In the genomic region with DNA sequence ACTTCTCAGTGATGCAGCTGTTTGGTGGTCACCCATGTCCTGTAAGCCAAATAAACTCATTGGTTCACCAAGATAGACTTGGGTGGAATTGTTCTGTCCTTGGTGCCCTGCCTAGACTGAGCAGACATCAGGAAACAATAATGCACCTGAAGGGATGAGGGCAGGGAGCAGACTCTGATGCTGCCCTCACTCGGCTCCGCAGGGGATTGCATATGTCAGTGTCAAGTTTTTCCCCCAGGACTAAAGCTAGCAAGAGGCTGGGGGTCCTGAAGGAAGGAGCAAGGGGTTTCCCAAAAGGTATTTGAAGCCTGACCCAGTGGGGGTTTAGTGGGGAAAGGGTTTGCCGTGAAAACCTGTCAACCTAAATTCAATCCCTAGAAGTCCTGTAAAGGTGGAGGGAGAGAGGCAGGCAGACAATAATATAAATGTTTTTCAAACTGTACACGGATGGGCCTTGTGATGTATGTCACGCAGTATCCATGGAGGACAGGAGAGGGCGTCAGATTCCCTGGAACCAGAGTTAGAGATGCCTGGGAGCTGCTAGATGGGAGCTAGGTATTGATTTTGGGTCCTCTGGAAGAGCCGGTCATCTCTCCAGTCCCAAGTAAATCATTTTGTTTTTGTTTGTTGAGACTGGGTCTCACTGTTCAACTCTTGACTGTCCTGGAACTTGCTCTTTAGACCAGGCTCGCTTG, we compare ENCODE assay signal across 15 mouse cellular contexts. TPM values are rescaled to one million over a fixed set of nuclear protein-coding genes. Genes with fewer than 3 reads are reported as not detected.
DNase-seq lines count a peak whose midpoint lies in the region; ATAC-seq and TF ChIP-seq lines count a peak whose summit lies in the region.
"Had no signal": no experiment of that assay in that cellular context is flagged by ENCODE, and none has a peak within 500 bp of the region (broad histone marks: within the 10 kb centered on the region; RNA-seq: fewer than 3 reads in every experiment).

No protein-coding gene starts in this region.

- no peaks in the 10 kb centered on the region for H3K4me1 ChIP-seq in kidney, postnatal 0 days (replicated peaks; ENCODE audit: insufficient read depth, low read length)
- H3K4me1 ChIP-seq in kidney, embryonic 16.5 days (ENCODE audit: insufficient read depth, low read length), result no peaks in the 10 kb centered on the region; the same call in 1 of the 2 replicates
- no peaks in the 10 kb centered on the region for H3K4me1 ChIP-seq in hindbrain, embryonic 11.5 days (replicated peaks; ENCODE audit: control insufficient read depth, insufficient read depth, low read length)
- H3K4me1 ChIP-seq: heart, embryonic 10.5 days; hindbrain, embryonic 10.5 days; kidney, embryonic 15.5 days had no signal

- no peaks in the 10 kb centered on the region for H3K9me3 ChIP-seq in kidney, postnatal 0 days (replicated peaks; ENCODE audit: low read length)
- peaks cover 4% of the 10 kb centered on the region; the same call in 1 of the 2 replicates for H3K9me3 ChIP-seq in kidney, embryonic 16.5 days (ENCODE audit: low read length)
- H3K9me3 ChIP-seq in hindbrain, embryonic 11.5 days (ENCODE audit: control insufficient read depth, low read length), result no peaks in the 10 kb centered on the region
- H3K9me3 ChIP-seq: kidney, embryonic 15.5 days had no signal

- no peak overlapping the region for H3K27ac ChIP-seq in kidney, postnatal 0 days
- H3K27ac ChIP-seq in kidney, embryonic 16.5 days (ENCODE audit: low read length), result no peak overlapping the region
- H3K27ac ChIP-seq in hindbrain, embryonic 11.5 days (ENCODE audit: low read depth, low read length), result no peak overlapping the region
- H3K27ac ChIP-seq: heart, embryonic 10.5 days; hindbrain, embryonic 10.5 days; kidney, embryonic 15.5 days; macrophage had no signal

- ATAC-seq in CD4-positive, CD25-positive, alpha-beta regulatory T cell, adult 4 months, result no peak
- no peak for ATAC-seq in kidney, postnatal 0 days (replicated peaks; ENCODE audit: low FRiP score, low read depth)
- ATAC-seq in kidney, embryonic 16.5 days (ENCODE audit: low FRiP score, low TSS enrichment), result no peak
- ATAC-seq in hindbrain, embryonic 11.5 days (ENCODE audit: low FRiP score), result no peak

- 0 out of 2 replicates have a peak, but pooled peaks cover 3% of the 10 kb centered on the region for H3K36me3 ChIP-seq in kidney, postnatal 0 days (ENCODE audit: insufficient read depth, low read length)
- H3K36me3 ChIP-seq in kidney, embryonic 16.5 days (ENCODE audit: insufficient read depth, low read length), result peaks cover 15% of the 10 kb centered on the region
- H3K36me3 ChIP-seq in hindbrain, embryonic 11.5 days (ENCODE audit: control insufficient read depth, insufficient read depth, low read length), result 0 out of 2 replicates have a peak, but pooled peaks cover 4% of the 10 kb centered on the region

- H3K27me3 ChIP-seq in kidney, postnatal 0 days (ENCODE audit: insufficient read depth, low read length), result no peaks in the 10 kb centered on the region
- no peaks in the 10 kb centered on the region for H3K27me3 ChIP-seq in kidney, embryonic 16.5 days (ENCODE audit: insufficient read depth, low read length)
- H3K27me3 ChIP-seq in hindbrain, embryonic 11.5 days (ENCODE audit: control insufficient read depth, insufficient read depth, low read length), result no peaks in the 10 kb centered on the region
- H3K27me3 ChIP-seq: kidney, embryonic 15.5 days had no signal

- 0 out of 2 replicates have a peak, but pooled peaks have one; percentile 21 for TF ChIP-seq CTCF in kidney, postnatal 0 days (IDR thresholded peaks at IDR 0.05; ENCODE audit: low read depth)
- TF ChIP-seq CTCF in brain, embryonic 14.5 days (IDR thresholded peaks at IDR 0.05; ENCODE audit: borderline replicate concordance, extremely low read depth, insufficient read depth, insufficient read length), result peak; percentile 4; the same call in 1 of the 2 replicates

- no peak for TF ChIP-seq POLR2A in brain, embryonic 14.5 days (IDR thresholded peaks at IDR 0.05; ENCODE audit: borderline replicate concordance, extremely low read depth, insufficient read depth, insufficient read length, poor library complexity, severe bottlenecking)

- peak; percentile 39 for DNase-seq in CD4-positive, CD25-positive, alpha-beta regulatory T cell, adult 2 months (ENCODE audit: low read depth, low spot score)
- DNase-seq in kidney, postnatal 0 days (ENCODE audit: low spot score), result no peak
- DNase-seq in 416B (ENCODE audit: low read depth), result peak; percentile 52
- DNase-seq in brain, embryonic 14.5 days (ENCODE audit: low read depth), result no peak
- DNase-seq in spleen, adult 18-20 months, result no peak
- DNase-seq in hindbrain, embryonic 11.5 days (ENCODE audit: low spot score), result no peak
- DNase-seq: adrenal gland, postnatal 36 days; cerebellum, adult 11 months; right cerebral cortex, postnatal 14 days had no signal

- WGBS in kidney, postnatal 0 days, result 50% methylated on average over 8 of the region's 8 CpGs
- 52% methylated on average over 8 of the region's 8 CpGs for WGBS in kidney, embryonic 16.5 days
- 45% methylated on average over 8 of the region's 8 CpGs for WGBS in hindbrain, embryonic 11.5 days

- no peak overlapping the region for H3K9ac ChIP-seq in kidney, postnatal 0 days (ENCODE audit: low read depth, low read length)
- H3K9ac ChIP-seq in kidney, embryonic 16.5 days (replicated peaks; ENCODE audit: low read length), result no peak overlapping the region
- no peak overlapping the region for H3K9ac ChIP-seq in hindbrain, embryonic 11.5 days (ENCODE audit: low read depth, low read length)
- H3K9ac ChIP-seq: kidney, embryonic 15.5 days had no signal

- no peak overlapping the region for H3K4me3 ChIP-seq in kidney, postnatal 0 days (replicated peaks; ENCODE audit: low read depth, low read length)
- H3K4me3 ChIP-seq in kidney, embryonic 16.5 days (ENCODE audit: low read length), result no peak overlapping the region
- no peak overlapping the region for H3K4me3 ChIP-seq in hindbrain, embryonic 11.5 days (ENCODE audit: low read depth, low read length)
- H3K4me3 ChIP-seq: heart, embryonic 10.5 days; hindbrain, embryonic 10.5 days; kidney, embryonic 15.5 days had no signal

- no peak overlapping the region for H3K4me2 ChIP-seq in kidney, postnatal 0 days (ENCODE audit: low read length)
- H3K4me2 ChIP-seq in kidney, embryonic 16.5 days (replicated peaks; ENCODE audit: low read depth, low read length), result no peak overlapping the region
- no peak overlapping the region for H3K4me2 ChIP-seq in hindbrain, embryonic 11.5 days (replicated peaks; ENCODE audit: low read depth, low read length)
- H3K4me2 ChIP-seq: kidney, embryonic 15.5 days had no signal

RNA-seq across cellular contexts. Expression of gene Rab42, which starts 7.3 kb away (rescaled TPM):
- polyA plus RNA-seq in CD4-positive, CD25-positive, alpha-beta regulatory T cell, adult 4 months (2017; shearing (Covaris generic)), result 1 to 10 TPM in 1 of 2 experiments, not detected in 1; 1.0 TPM
- polyA plus RNA-seq in kidney, postnatal 0 days (2015; fragmentation: Nextera tagmentation; extraction: Ambion mirVana), result 2.4 and 3.0 TPM in 2 replicates
- 3.9 and 4.1 TPM in 2 replicates for polyA plus RNA-seq in kidney, embryonic 16.5 days (2015; fragmentation: Nextera tagmentation; extraction: Ambion mirVana)
- polyA plus RNA-seq in brain, embryonic 14.5 days (2012; rRNA removed), result 0.66 and 0.82 TPM in 2 replicates
- 0.39 and 0.61 TPM in 2 replicates for polyA plus RNA-seq in hindbrain, embryonic 11.5 days (2014; fragmentation: Nextera tagmentation; extraction: Ambion mirVana)

RNA-seq across cellular contexts. Expression of gene Taf12, which starts 21.7 kb away (rescaled TPM):
- polyA plus RNA-seq in CD4-positive, CD25-positive, alpha-beta regulatory T cell, adult 4 months (2017; shearing (Covaris generic)), result 10 to 100 TPM; 84.4 to 91.9 TPM
- polyA plus RNA-seq in kidney, postnatal 0 days (2015; fragmentation: Nextera tagmentation; extraction: Ambion mirVana), result 38.1 and 39.0 TPM in 2 replicates
- 42.9 and 45.7 TPM in 2 replicates for polyA plus RNA-seq in kidney, embryonic 16.5 days (2015; fragmentation: Nextera tagmentation; extraction: Ambion mirVana)
- 24.5 and 25.8 TPM in 2 replicates for polyA plus RNA-seq in brain, embryonic 14.5 days (2012; rRNA removed)
- 60.5 and 65.0 TPM in 2 replicates for polyA plus RNA-seq in hindbrain, embryonic 11.5 days (2014; fragmentation: Nextera tagmentation; extraction: Ambion mirVana)

RNA-seq across cellular contexts. Expression of gene Trnau1ap, which starts 33.5 kb away (rescaled TPM):
- 10 to 100 TPM; 40.7 to 48.9 TPM for polyA plus RNA-seq in CD4-positive, CD25-positive, alpha-beta regulatory T cell, adult 4 months (2017; shearing (Covaris generic))
- polyA plus RNA-seq in kidney, postnatal 0 days (2015; fragmentation: Nextera tagmentation; extraction: Ambion mirVana), result 70.3 and 72.8 TPM in 2 replicates
- 75.8 and 77.0 TPM in 2 replicates for polyA plus RNA-seq in kidney, embryonic 16.5 days (2015; fragmentation: Nextera tagmentation; extraction: Ambion mirVana)
- 22.2 and 30.5 TPM in 2 replicates for polyA plus RNA-seq in brain, embryonic 14.5 days (2012; rRNA removed)
- 85.6 and 87.0 TPM in 2 replicates for polyA plus RNA-seq in hindbrain, embryonic 11.5 days (2014; fragmentation: Nextera tagmentation; extraction: Ambion mirVana)

RNA-seq across cellular contexts. Expression of gene Gmeb1, which starts 34.4 kb away (rescaled TPM):
- polyA plus RNA-seq in CD4-positive, CD25-positive, alpha-beta regulatory T cell, adult 4 months (2017; shearing (Covaris generic)), result 10 to 100 TPM; 16.7 to 17.7 TPM
- 21.9 and 24.3 TPM in 2 replicates for polyA plus RNA-seq in kidney, postnatal 0 days (2015; fragmentation: Nextera tagmentation; extraction: Ambion mirVana)
- 39.3 and 45.1 TPM in 2 replicates for polyA plus RNA-seq in kidney, embryonic 16.5 days (2015; fragmentation: Nextera tagmentation; extraction: Ambion mirVana)
- polyA plus RNA-seq in brain, embryonic 14.5 days (2012; rRNA removed), result 36.4 and 43.8 TPM in 2 replicates
- polyA plus RNA-seq in hindbrain, embryonic 11.5 days (2014; fragmentation: Nextera tagmentation; extraction: Ambion mirVana), result 38.4 and 41.4 TPM in 2 replicates

RNA-seq across cellular contexts. Expression of gene Rcc1, which starts 57.6 kb away (rescaled TPM):
- 10 to 100 TPM; 11.7 to 23.9 TPM for polyA plus RNA-seq in CD4-positive, CD25-positive, alpha-beta regulatory T cell, adult 4 months (2017; shearing (Covaris generic))
- polyA plus RNA-seq in kidney, postnatal 0 days (2015; fragmentation: Nextera tagmentation; extraction: Ambion mirVana), result 40.0 and 45.9 TPM in 2 replicates
- polyA plus RNA-seq in kidney, embryonic 16.5 days (2015; fragmentation: Nextera tagmentation; extraction: Ambion mirVana), result 89.6 and 92.7 TPM in 2 replicates
- 19.3 and 21.2 TPM in 2 replicates for polyA plus RNA-seq in brain, embryonic 14.5 days (2012; rRNA removed)
- polyA plus RNA-seq in hindbrain, embryonic 11.5 days (2014; fragmentation: Nextera tagmentation; extraction: Ambion mirVana), result 51.3 and 53.6 TPM in 2 replicates

Comparison
In these comparisons a context has a peak if more than half of its experiments do, and no peak if none do; other contexts are left out.
1. DNase-seq: peak in CD4-positive, CD25-positive, alpha-beta regulatory T cell, adult 2 months (single experiment) and 416B (single experiment); none in kidney, postnatal 0 days (single experiment), brain, embryonic 14.5 days (single experiment), spleen, adult 18-20 months (0 of 2) and hindbrain, embryonic 11.5 days (single experiment).